Mouse (Mus musculus): Measurements from ENCODE around the gene Cobl. TPM values are rescaled to one million over a fixed set of nuclear protein-coding genes. Genes with fewer than 3 reads are reported as not detected.

Cobl gene
- total RNA-seq, 2 experiments from 2014 or later: 16.7 to 28.2 TPM

DNA sequence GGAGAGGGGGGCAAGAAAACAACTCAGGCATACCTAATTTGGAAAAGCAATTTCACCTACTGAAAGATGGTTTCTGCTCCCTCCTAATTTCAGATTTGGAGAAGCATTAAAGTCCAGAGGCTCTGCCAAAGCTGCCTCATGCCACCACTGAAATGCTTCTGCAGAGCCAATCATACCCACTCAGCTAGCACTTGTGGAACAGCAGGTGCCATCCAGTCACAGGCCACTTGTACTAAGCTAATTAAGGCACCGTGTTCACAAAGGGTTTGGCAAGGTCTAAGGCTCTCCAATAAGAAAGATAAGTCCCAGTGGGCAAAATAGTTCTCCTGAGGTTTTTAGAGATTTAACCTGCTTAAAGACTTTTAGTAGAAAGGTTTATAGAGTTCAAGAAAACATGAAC, 143.3 kb downstream of the Cobl start:
- intact Hi-C loops (cut with DNase I): no loop called here
- DNase-seq: no peak

DNA sequence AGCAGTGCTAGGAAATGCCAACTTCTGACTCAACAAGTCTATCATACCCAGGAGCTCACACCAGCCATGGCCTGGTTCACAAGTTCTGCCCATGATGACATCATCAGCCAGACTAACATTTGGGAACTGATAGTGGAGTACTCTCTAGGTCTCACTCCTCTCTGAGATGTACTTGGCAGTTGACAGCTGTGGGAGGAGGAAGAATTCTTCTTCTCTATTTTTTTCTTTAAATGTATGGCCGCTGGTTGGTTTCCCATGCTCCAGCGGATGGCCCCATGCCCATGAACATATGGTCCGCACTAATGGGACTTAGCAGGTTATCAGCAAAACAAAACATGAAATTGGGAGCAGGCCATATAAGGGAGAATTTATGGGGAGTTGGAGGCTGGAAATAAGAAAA, 145.4 kb downstream of the Cobl start:
- no peak for DNase-seq
- intact Hi-C loops (cut with DNase I): no loop called here

DNA sequence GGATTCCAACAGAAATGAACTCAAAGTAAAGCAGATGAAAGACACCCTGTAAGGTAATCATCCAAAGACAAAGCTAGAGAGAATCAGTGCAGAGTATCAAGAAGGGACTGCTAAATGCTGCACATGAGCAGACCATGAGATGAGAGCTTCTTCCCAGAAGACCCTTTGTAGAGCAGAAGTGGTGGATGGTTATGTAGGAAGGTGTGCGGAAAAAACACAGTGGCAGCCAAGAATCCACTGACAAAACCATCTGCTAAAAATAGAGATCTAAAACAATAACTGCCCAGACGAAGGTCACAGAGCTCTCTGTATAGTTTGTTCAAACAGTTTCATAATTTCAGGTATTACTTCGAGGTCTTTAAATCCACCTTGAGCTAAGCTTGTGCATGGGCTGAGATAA, 149.1 kb downstream of the Cobl start:
- intact Hi-C loops (cut with DNase I): loop anchor here (2.0 kb wide), 1 partner anchor 21 kb away; no protein-coding TSS in a partner anchor
- peak in 1 of 2 experiments; percentile 25 for DNase-seq

DNA sequence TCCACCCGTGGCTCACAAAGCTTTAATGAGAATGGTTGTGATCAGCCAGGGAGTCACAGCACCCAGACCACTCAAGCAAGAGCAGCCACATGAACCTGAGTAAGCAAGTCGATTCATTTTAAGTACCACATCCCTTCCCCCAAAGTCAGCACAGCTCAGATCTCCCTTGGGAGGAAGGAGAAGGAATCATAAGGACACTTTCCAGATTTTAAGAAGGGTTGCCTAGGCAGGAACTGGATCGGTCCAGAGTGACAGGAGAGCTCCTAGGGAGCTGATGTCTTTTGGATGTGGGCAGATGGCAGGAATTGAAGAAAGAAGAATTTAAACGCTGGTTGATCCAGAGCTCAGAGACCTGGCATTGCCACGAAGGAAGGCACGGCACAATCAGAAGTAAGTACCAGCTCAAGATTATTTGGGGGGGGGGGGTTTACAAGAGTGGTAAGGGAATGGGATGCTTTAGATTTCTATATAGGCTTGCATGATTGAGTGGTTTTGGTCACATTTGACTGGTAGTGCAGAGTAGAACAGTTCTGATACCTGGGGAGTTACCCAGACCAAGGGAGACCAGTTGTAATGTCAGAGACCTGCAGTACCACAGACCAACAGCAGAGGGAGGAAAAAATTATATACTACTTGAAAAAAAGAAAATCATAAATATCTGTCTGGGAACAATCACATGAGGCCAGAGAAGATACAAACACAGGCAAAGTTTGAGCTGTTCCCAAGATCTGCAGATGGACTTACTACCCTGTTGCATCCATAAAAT, 150.3 kb downstream of the Cobl start:
- intact Hi-C loops (cut with DNase I): loop anchor here (1.0 to 2.0 kb wide), 2 partner anchors 22 to 45 kb away; no protein-coding TSS in a partner anchor
- DNase-seq: peak; percentile 59 to 67

DNA sequence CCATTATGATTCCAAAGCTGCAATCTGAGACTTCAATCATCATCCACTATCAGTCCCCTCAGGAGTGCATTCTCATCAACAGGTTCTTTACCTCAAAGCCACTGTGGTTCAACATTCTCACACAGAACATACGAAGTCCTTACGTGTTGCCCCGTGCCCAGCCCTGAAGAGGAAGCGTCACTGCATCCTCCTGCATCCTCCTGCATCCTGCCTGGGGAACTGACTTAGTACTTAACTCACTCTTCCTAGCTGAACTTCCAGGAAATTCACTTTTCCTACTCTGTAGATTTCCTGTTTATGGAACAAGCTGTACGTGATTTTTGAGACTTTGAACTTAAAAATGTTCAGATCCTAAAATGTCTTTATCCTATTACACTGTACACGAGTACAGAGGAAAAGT, 153.3 kb downstream of the Cobl start:
- intact Hi-C loops (cut with DNase I): no loop called here
- DNase-seq: no peak

DNA sequence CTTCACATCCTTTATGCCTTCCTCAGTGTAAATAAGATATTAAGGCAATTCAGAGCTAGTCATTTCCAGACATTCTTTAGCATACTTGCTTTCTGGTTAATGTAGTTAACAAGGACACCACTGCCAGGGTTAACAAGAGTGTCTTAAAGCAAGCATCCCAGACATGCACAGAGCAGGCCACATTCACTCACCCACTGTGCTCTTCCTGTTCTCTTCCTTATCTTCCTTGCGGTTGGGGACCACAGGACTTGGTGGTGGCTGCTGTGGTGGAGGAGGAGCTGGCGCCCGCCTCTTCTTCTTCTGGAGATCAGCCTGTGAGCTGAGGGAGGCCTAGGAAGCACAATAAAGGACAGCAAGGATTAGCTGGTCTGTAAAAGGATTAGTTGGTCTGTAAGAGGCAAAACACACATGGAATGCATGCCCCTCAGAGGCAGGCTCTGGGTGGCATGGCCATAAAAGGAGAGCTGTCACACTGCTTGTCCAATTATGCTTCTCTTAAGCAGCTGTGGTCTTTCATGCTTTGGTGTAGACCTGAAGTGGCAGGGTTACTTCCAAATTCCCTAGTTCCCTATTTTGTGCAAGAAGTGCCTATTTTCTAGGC, 155.2 kb downstream of the Cobl start:
- no peak for DNase-seq
- intact Hi-C loops (cut with DNase I): no loop called here

DNA sequence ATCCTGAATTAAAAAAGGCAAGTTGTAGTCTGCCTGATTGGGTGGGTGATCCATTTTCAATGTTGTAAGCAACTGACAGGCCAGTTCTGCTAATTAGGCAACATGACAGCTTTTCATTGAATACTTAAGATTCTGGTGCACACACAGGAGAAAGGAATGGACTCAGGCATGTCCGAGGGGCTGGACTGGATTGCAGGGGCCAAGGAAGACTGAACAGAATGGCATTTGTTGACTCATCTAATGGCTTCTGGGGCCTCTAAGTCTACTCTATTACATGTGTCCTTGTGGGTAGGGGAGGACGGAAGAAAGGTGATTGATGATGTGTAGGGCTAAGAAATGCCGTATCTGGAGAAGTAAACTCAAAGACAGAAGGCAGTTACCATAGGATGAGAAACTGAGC, 159.9 kb downstream of the Cobl start:
- intact Hi-C loops (cut with DNase I): no loop called here
- no peak for DNase-seq

DNA sequence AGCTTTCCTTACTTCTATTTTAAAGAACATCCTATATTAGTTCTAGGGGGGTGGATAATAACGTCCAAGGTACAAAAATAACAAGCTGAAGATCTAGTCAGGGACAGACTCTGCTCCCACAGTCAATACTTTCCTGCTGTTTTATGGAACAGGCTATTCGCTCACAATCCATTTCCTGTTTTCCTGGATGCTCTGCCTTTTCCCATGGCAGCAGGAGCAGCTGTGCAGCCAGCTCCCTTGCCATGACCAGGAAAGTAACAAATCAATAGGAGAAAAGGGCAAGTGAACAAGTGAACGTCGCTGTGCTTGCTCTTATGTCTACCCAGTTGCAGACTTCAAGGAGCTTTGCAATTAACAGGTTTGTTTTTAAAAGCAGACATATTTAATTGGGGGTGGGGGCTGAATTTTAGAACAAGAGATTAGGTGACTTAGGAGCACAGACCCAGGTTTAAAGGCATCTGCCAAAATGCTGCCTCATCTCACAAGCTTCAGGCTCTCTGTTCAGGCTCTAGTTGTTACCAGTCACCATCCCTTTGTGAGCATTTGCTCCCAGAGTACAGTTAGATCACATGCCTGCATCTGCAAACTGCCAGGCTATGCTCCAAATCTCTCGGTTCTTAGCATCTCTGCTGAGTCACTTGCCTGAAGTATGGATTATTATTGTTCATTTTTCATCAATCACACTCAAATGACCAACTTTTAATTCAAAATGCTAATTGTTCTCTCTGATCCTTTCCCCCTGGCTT, 164.9 kb downstream of the Cobl start:
- no peak for DNase-seq
- intact Hi-C loops (cut with DNase I): loop anchor here (5.0 kb wide), 1 partner anchor 37 kb away; no protein-coding TSS in a partner anchor

DNA sequence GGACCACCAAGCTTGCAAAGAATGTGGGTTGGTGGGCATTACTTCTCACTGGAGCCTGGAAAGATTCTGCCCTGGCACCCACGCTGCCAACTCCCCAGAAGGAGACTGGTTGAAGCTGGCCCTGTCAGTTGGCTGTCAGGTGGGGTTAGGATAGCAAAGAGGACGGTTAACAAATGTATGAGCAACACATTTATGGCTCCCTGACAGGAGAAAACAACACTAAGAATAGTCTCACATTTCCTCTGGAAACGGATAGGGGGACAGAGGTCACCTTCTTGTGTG, 173.2 kb downstream of the Cobl start:
- intact Hi-C loops (cut with DNase I): loop anchor here (1.0 to 5.0 kb wide), 2 partner anchors 266 to 314 kb away; no protein-coding TSS in a partner anchor
- no peak for DNase-seq

DNA sequence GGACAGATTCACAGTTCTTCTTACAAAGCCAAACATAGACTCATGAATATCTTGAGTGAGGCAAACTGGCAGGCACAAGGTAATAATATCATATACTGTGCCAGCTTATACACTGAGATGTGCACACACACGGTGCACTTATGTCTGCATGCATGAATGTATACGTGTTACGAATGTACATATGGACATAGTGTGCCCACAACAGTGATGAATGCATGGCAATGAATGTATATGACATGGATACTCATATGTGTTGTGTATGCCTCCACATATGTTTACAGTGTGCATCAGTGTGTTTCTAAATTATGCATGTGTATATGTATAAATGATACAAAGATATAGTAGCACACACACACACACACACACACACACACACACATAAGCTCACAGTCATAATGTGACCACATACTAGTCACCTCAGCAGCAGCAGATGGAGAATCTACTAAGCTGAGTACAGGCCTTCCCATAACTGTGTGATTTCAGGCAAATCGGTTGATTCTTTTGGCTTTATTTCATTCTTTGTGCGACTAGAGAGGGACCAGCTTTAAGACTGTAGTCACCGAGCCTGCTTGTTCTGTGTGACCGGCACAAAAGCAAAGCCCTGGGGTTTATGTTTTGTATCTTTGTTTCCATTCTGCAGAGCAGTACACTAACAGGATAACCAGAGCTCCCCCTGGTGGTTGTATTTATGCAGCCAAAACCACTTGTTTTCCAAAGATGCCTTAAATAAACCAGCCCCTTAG, 173.7 kb downstream of the Cobl start:
- intact Hi-C loops (cut with DNase I): loop anchor here (1.0 to 5.0 kb wide), 2 partner anchors 266 to 314 kb away; no protein-coding TSS in a partner anchor

DNA sequence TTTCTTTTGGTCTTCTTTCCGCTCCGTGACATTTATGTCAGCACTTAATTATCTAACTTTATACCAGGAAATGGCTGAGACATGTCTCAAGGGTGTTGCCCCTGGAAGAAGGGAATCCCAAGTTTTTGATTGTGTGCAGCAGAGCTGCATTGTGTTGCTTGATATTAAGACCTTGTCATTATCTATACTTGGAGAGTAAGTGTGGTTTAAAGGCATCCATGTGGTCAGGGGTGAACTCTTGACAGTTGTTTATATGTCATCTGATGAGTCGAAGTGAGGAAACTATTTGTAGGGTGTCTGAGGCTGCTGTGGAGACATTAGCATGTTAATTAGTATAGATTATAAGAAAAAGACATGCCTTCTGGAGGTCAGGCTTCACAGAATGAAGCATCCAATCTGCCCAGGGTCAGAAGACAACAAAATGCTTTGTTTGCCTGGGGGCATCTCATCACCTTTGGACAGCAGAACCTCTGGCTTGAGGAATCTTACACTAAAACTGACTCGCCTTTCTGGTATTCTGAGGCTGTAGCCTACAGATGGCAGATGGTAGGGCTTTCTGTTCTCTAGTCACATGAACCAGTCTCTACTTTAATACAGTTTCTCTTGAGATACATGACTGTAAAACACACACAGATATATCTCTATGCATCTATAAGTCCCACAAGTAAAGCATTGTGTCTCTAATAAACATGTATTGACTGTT, 179.3 kb downstream of the Cobl start:
- no peak for DNase-seq
- intact Hi-C loops (cut with DNase I): loop anchor here (10.0 kb wide), 1 partner anchor 181 kb away; no protein-coding TSS in a partner anchor

More for the DNA sequence above, 173.7 kb downstream of the Cobl start:
- peak; percentile 70 to 71 for DNase-seq

DNA sequence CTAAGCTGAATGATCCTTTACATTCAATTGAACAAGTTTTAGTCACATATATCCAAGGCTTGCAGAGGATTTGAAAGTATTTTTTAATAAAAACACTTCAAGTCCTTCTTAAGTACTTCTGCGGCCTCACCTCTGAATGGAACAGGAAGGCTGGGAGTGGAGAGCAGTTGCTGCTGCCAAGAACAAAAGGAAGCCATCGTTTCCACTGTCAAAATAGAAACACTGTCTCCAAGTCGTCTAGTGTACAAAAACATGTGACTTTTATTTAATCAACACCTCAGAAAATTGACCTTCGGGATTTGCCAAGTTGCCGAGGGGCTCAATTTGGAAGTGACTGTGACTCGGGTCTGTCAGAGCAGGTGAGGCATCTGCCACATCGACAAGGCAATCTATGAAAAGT, 184.0 kb downstream of the Cobl start:
- intact Hi-C loops (cut with DNase I): loop anchor here (10.0 kb wide), 1 partner anchor 176 kb away; no protein-coding TSS in a partner anchor
- peak; percentile 20 to 21 for DNase-seq

DNA sequence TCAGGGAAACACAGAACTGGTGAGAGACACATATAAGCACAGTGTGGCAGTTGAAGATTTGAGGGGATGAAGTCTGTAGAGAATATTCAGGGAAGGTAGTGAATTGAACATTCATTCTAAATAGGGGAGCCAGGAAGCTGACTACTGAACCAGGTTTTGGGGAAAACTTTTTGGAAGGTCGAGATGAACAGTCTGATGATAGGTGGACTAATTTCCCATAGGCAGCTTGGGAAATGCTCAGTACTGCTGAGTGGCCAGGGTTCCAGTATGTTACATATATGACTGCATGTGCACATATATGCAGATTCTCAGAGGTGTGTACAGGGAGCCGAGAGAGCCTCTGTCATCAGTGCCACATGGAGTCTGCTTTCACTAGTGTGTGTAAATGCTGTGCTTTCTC, 190.5 kb downstream of the Cobl start:
- intact Hi-C loops (cut with DNase I): no loop called here
- DNase-seq: no peak

DNA sequence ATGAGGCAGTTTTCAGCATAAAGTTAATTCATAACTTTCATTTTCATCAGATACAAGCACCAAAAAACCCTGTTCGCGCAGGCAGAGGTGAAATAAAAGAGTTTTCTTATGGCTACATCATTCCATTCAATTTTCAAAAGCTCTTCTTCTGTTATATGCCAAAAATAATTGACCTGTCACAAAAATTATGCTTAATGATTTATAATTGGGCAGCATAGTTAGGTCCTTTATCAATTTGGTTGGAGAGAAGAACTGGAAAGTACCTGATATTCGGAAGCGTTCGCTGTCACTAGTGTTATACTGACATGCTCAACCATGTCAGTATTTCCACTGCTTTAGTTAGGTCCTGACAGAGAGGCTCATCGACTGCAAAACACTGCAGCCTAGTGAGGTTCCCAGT, 191.0 kb downstream of the Cobl start:
- intact Hi-C loops (cut with DNase I): no loop called here
- DNase-seq: no peak

DNA sequence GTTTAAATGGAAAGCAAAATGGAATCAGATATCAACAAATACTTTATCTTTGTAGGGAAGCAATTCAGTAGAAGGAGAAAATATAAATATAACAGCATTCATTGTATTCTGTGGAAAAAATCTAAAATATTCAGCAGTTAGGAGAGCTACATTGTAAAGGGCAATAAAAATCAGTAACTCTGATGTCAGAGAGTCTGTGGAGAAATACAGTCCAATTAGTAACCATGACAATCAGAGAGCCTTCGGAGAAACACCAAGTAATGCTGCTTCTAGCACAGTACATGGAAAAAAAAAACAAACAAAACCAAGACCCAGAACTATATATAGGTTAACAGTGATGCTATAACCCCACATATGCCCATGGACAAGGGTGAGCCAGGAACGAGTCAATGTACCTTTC, 206.3 kb downstream of the Cobl start:
- intact Hi-C loops (cut with DNase I): no loop called here
- no peak for DNase-seq

DNA sequence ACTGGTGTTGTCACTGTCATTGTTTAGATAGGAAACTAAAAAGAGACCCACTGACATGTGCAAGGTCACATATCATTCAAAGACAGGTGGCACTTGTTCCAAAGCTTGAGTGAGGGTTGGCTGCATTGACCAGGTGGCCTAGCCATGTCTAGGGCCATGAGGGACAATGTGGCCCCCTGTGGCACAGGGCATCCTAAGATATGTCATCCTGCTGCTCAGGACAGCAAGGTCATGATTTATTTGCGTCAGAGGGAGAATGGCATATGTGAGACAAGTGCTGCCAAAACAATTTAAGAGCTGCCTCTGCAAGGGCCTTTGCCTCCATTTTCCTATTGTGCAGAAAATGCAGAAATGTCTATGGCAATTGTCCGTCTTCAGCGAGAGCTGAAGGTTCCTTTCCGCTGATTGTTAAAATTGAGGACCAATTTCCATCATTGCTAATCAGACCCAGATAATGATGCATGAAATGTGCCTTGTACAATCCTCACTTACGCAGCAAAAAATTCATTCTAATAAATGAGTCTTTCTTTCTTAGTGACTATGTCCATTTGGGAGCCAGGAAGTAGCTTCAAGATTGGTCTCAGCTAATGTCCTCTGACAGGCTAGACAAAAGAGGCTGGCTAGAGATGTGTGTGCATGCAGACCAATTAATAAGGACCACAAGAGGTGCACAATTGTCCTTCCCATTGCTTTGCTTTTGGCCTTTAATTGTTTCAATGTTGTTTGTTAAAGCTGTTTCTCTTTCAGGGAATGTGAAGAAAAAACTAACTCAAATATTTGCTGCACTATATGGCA, 207.2 kb downstream of the Cobl start:
- intact Hi-C loops (cut with DNase I): no loop called here
- DNase-seq: no peak

DNA sequence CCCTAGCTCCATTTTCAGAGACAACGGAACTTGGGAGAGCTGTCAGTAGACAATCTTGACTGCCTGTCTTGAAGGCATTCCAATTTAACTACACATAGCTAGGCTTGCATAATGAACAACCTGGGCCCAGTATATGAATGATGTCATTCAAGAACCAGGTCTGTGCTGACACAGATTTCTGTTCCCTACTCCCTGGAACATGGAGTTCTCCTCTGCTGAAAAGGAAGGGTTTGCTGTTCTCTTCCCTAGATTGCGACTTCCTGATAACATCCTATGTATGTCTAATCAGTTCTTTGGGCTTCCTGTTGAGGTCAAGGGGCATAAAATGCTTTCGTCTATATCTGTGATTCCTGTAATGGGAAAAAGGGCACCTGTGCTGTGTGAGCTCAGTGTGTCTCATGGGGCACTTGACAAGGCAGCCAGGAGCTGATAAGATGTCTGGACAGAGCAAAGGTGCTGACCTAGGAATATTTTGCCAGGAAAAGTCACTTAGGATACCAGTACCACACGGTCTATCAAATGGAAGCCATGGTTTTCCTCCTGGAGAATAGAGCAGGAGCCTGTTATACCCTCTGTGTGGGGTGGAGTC, 219.3 kb downstream of the Cobl start:
- intact Hi-C loops (cut with DNase I): no loop called here
- DNase-seq: no peak

DNA sequence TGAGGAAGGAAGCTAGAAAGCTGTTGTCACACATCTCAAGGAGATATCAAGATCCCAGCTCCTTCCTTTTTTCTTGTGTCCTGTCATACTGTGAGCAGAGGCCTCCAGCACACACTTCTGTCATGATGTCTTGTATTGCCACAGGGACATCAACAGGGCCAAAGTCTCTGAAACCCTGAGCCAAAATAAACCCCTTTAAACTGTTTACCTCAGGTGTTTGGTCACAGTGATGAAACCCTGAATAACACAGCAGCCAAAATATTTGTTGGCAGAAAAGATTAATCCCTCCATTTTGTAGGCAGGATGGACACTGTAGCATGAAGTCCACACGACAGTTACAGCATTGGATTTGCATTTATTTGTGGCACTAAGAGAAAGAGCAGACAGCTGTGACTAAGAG, 228.4 kb downstream of the Cobl start:
- intact Hi-C loops (cut with DNase I): no loop called here
- DNase-seq: no peak

DNA sequence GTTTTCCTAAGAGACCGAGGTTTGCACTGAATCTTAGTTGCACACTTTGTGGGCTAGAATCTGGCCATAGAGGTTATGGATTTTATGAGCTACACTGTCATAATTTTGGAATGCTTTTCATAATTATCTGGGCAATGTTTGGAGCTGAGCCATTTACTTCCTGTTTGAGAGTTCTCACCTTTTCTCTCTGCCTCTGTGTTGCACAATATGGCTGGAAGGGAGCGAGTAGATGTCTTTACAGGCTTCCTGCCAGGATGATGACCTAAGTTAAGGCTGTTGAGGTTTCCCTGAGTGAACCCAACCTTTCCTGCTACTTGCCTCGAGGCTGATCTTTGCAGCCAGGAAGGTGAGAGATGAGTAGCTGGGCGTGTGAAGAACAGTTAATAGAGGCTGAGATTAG, 229.9 kb downstream of the Cobl start:
- intact Hi-C loops (cut with DNase I): no loop called here
- no peak for DNase-seq

Data from heart, postnatal 36 days (tissue).